Mouse (Mus musculus) MEL (cell line): ENCODE results near the gene Hnrnpd. TPM values are rescaled to one million over a fixed set of nuclear protein-coding genes. Genes with fewer than 3 reads are reported as not detected.

Experiments
- DNase-seq: peaks from one replicate; pipeline ENCODE4 v3.0.0; 2011; ENCODE audit warnings: low read depth, low spot score
- H3K27ac ChIP-seq: 2 replicates; pipeline ENCODE4 v1.5.1; 2012; ENCODE audit warnings: low read depth, mild to moderate bottlenecking, control low read depth, low read length, moderate library complexity; ENCODE audit not compliant: control insufficient read depth
- H3K27me3 ChIP-seq, 2 experiments: fragments of 150-350 bp in 1 of 2; sonication (generic) in 1 of 2; 2 replicates each; pipeline ENCODE4 v1.6.1; 2012; ENCODE audit warnings: low read length in 2 of 2, mild to moderate bottlenecking in 2 of 2, improper control_type of control experiment in 1 of 2, moderate library complexity in 1 of 2; ENCODE audit not compliant: insufficient read depth in 2 of 2, control insufficient read depth in 1 of 2
- H3K36me3 ChIP-seq, 2 experiments: 2 replicates each; pipeline ENCODE4 v1.6.1; 2012 to 2014; ENCODE audit warnings: low read length in 2 of 2, improper control_type of control experiment in 1 of 2, inconsistent platforms in 1 of 2, mild to moderate bottlenecking in 1 of 2; ENCODE audit not compliant: insufficient read depth in 2 of 2, control insufficient read depth in 1 of 2
- H3K4me1 ChIP-seq, 2 experiments: fragments of 150-350 bp in 1 of 2; sonication (generic) in 1 of 2; 2 replicates each; pipeline ENCODE4 v1.6.1; 2012; ENCODE audit warnings: low read length in 2 of 2, improper control_type of control experiment in 1 of 2, mild to moderate bottlenecking in 1 of 2; ENCODE audit not compliant: insufficient read depth in 2 of 2, control insufficient read depth in 1 of 2
- H3K4me3 ChIP-seq, 2 experiments: fragments of 150-350 bp in 1 of 2; sonication (generic) in 1 of 2; 2 replicates each; pipeline ENCODE4 v1.5.1; 2012; ENCODE audit warnings: low read depth in 2 of 2, low read length in 2 of 2, mild to moderate bottlenecking in 2 of 2, moderate library complexity in 2 of 2, control low read depth in 1 of 2, improper control_type of control experiment in 1 of 2; ENCODE audit not compliant: control insufficient read depth in 1 of 2, insufficient read depth in 1 of 2
- H3K79me2 ChIP-seq: 2 replicates; pipeline ENCODE4 v1.6.1; 2012; ENCODE audit warnings: mild to moderate bottlenecking, low read length, moderate library complexity; ENCODE audit not compliant: control insufficient read depth, poor library complexity, insufficient read depth
- H3K9ac ChIP-seq: 2 replicates; pipeline ENCODE4 v1.6.1; 2012; ENCODE audit warnings: low read depth, mild to moderate bottlenecking, control low read depth, low read length, moderate library complexity; ENCODE audit not compliant: control insufficient read depth, poor library complexity, severe bottlenecking
- H3K9me3 ChIP-seq: fragments of 150-350 bp; sonication (generic); replicated peaks from 2 replicates; pipeline ENCODE4 v1.6.1; 2012; ENCODE audit warnings: mild to moderate bottlenecking, low read length, improper control_type of control experiment, moderate library complexity; ENCODE audit not compliant: insufficient read depth
- BHLHE40 ChIP-seq: IDR thresholded peaks from 2 replicates; pipeline ENCODE4 v1.6.1; 2012; ENCODE audit warnings: low read depth, mild to moderate bottlenecking, inconsistent platforms, low read length, improper control_type of control experiment, borderline replicate concordance
- CHD2 ChIP-seq: IDR thresholded peaks from 2 replicates; pipeline ENCODE4 v1.6.1; 2011; ENCODE audit warnings: low read length, improper control_type of control experiment
- CTCF ChIP-seq, 3 experiments: IDR thresholded peaks in 2 of 3; conservative IDR thresholded peaks in 1 of 3; 2 replicates each; pipeline ENCODE4 v1.5.1; 2011 to 2012; ENCODE audit warnings: low read length in 3 of 3, low read depth in 2 of 3, mild to moderate bottlenecking in 2 of 3, improper control_type of control experiment in 1 of 3, inconsistent platforms in 1 of 3, mixed read lengths in 1 of 3, moderate library complexity in 1 of 3; ENCODE audit not compliant: control insufficient read depth in 1 of 3, insufficient read depth in 1 of 3, poor library complexity in 1 of 3, severe bottlenecking in 1 of 3
- ELF1 ChIP-seq: IDR thresholded peaks from 2 replicates; pipeline ENCODE4 v1.6.1; 2014; ENCODE audit warnings: low read depth, mild to moderate bottlenecking, inconsistent platforms, low read length, improper control_type of control experiment, moderate library complexity
- EP300 ChIP-seq, 2 experiments: IDR thresholded peaks; 2 replicates each; pipeline ENCODE4 v1.6.1; 2011; ENCODE audit warnings: improper control_type of control experiment in 2 of 2, low read length in 2 of 2, low read depth in 1 of 2, mild to moderate bottlenecking in 1 of 2
- GABPA ChIP-seq: IDR thresholded peaks from 2 replicates; pipeline ENCODE4 v1.6.1; 2012; ENCODE audit warnings: low read depth, mild to moderate bottlenecking, inconsistent platforms, low read length, improper control_type of control experiment, moderate library complexity
- GATA1 ChIP-seq: IDR thresholded peaks from 2 replicates; pipeline ENCODE4 v1.6.1; 2011; ENCODE audit warnings: low read depth, low read length, improper control_type of control experiment
- MAFK ChIP-seq: IDR thresholded peaks from 2 replicates; pipeline ENCODE4 v1.6.1; 2011; ENCODE audit warnings: low read depth, mild to moderate bottlenecking, low read length, improper control_type of control experiment, borderline replicate concordance
- MAX ChIP-seq: IDR thresholded peaks from 2 replicates; pipeline ENCODE4 v1.6.1; 2011; ENCODE audit warnings: low read length, improper control_type of control experiment
- NELFE ChIP-seq: IDR thresholded peaks from 2 replicates; pipeline ENCODE4 v1.6.1; 2011; ENCODE audit warnings: low read depth, low read length, improper control_type of control experiment
- NRF1 ChIP-seq: IDR thresholded peaks from 2 replicates; pipeline ENCODE4 v1.6.1; 2014; ENCODE audit warnings: low read depth, mild to moderate bottlenecking, inconsistent platforms, low read length, improper control_type of control experiment, moderate library complexity; ENCODE audit not compliant: poor library complexity, insufficient read depth, severe bottlenecking
- POLR2A ChIP-seq, 2 experiments: IDR thresholded peaks; 2 replicates each; pipeline ENCODE4 v1.6.1; 2011 to 2012; ENCODE audit warnings: low read length in 2 of 2, mild to moderate bottlenecking in 2 of 2, control low read depth in 1 of 2, improper control_type of control experiment in 1 of 2, low read depth in 1 of 2, moderate library complexity in 1 of 2; ENCODE audit not compliant: control insufficient read depth in 1 of 2, insufficient read depth in 1 of 2, poor library complexity in 1 of 2
- POLR2AphosphoS5 ChIP-seq: IDR thresholded peaks from 2 replicates; pipeline ENCODE4 v1.6.1; 2012; ENCODE audit warnings: low read depth, borderline replicate concordance, mild to moderate bottlenecking, inconsistent platforms, low read length, moderate library complexity, mixed read lengths
- RAD21 ChIP-seq: IDR thresholded peaks from 2 replicates; pipeline ENCODE4 v1.6.1; 2011; ENCODE audit warnings: mild to moderate bottlenecking, low read depth, low read length, improper control_type of control experiment
- SMC3 ChIP-seq: IDR thresholded peaks from 2 replicates; pipeline ENCODE4 v1.6.1; 2011; ENCODE audit warnings: low read depth, low read length, improper control_type of control experiment
- TAL1 ChIP-seq: IDR thresholded peaks from 2 replicates; pipeline ENCODE4 v1.6.1; 2012; ENCODE audit warnings: mild to moderate bottlenecking, inconsistent platforms, low read length, moderate library complexity, mixed read lengths
- TCF12 ChIP-seq: IDR thresholded peaks from 2 replicates; pipeline ENCODE4 v1.6.1; 2014; ENCODE audit warnings: low read depth, mild to moderate bottlenecking, inconsistent platforms, low read length, improper control_type of control experiment, moderate library complexity
- UBTF ChIP-seq: IDR thresholded peaks from 2 replicates; pipeline ENCODE4 v1.6.1; 2012; ENCODE audit warnings: low read depth, mild to moderate bottlenecking, inconsistent platforms, low read length, improper control_type of control experiment, moderate library complexity, borderline replicate concordance; ENCODE audit not compliant: insufficient read depth
- ZNF384 ChIP-seq: IDR thresholded peaks from 2 replicates; pipeline ENCODE4 v1.6.1; 2012; ENCODE audit warnings: low read depth, mild to moderate bottlenecking, inconsistent platforms, low read length, improper control_type of control experiment
- polyA plus RNA-seq, 2 experiments: library from polyadenylated mRNA; stranded (reverse) in 1 of 2; unstranded in 1 of 2; fragments of >175 nt in 1 of 2; fragments of >200 nt in 1 of 2; gene quantifications; 2 replicates each; pipeline versions ENCODE4 v1.2.1 to v1.2.4; 2012; ENCODE audit warnings: low replicate concordance in 2 of 2, low read depth in 1 of 2; ENCODE audit not compliant: insufficient read length in 2 of 2, insufficient read depth in 1 of 2, missing spikeins in 1 of 2
- total RNA-seq: library from RNA; depleted of rRNA; stranded (reverse); fragments of 300-350 nt; gene quantifications from 2 replicates; pipeline ENCODE4 v1.2.3, GENCODE M21; 2012

Gene Hnrnpd
- total and polyA plus RNA-seq, 3 experiments = 55.4 to 796 TPM; not detected in 1

DNA sequence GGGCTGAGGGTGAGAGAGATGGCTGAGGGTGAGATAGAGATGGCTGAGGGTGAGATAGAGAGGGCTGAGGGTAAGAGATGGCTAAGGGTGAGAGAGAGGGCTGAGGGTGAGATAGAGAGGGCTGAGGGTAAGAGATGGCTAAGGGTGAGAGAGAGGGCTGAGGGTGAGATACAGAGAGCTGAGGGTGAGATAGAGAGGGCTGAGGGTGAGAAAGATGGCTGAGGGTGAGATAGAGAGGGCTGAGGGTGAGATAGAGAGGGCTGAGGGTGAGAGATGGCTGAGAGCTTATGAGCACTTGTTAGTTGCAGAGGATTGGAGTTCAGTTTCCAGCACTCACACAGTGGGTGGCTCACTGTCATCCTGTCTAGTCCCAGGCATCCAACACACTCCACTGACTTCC lies 41.4 kb upstream of the Hnrnpd start:
- DNase-seq = no peak
- no peak overlapping the region for H3K9ac ChIP-seq
- TF ChIP-seq TCF12 (0 out of 2 replicates have a peak, but pooled peaks have one; percentile 5), POLR2A (IDR thresholded peaks at IDR 0.05; ENCODE audit: control insufficient read depth in 1 of 2, insufficient read depth in 1 of 2, low read depth in 1 of 2, low read length in 2 of 2, poor library complexity in 1 of 2) (no peak), EP300 (IDR thresholded peaks at IDR 0.05; ENCODE audit: low read depth in 1 of 2, low read length in 2 of 2) (peak in 1 of 2 experiments; percentile 30; a peak in 1 of 4 replicates)

DNA sequence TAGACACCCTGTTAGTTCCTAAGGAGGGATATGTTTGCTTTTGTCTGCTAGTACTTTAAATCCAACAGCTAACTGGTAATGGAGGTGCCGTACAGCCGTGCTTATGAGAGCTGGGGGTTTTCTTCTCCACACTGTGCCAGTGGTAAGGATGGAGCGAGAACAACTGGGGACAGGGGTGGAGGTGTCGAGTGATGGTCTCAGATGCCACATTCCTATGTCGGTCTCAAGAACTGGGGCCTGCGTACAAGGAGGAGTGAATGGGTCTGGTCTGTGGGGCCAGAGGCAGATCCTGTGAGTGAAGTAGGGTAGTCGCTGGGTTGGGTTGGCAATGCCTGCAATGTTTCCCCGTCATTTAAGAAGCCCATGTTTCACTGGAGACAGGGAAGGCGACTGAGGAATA lies 33.9 kb upstream of the Hnrnpd start:
- no peak for DNase-seq
- Histone ChIP-seq H3K9me3 (no peaks in the 10 kb centered on the region), H3K4me3 (no peak overlapping the region), H3K9ac (no peak overlapping the region), H3K27me3 (no peaks in the 10 kb centered on the region), H3K27ac (no peak overlapping the region), H3K79me2 (no peaks in the 10 kb centered on the region), H3K36me3 (no peaks in the 10 kb centered on the region), H3K4me1 (peaks cover 0 to 3% of the 10 kb centered on the region in 2 experiments; a peak in 1 of 4 replicates)
- TF ChIP-seq MAX = no peak
- TF ChIP-seq ELF1 = no peak
- TF ChIP-seq GABPA = no peak

More for the DNA sequence above, 41.4 kb upstream of the Hnrnpd start:
- Histone ChIP-seq H3K4me3 (no peak overlapping the region), H3K9me3 (no peaks in the 10 kb centered on the region), H3K79me2 (no peaks in the 10 kb centered on the region), H3K4me1 (0 out of 4 replicates have a peak, but pooled peaks cover 0 to 6% of the 10 kb centered on the region in 2 experiments), H3K27ac (no peak overlapping the region), H3K36me3 (no peaks in the 10 kb centered on the region), H3K27me3 (no peaks in the 10 kb centered on the region)

DNA sequence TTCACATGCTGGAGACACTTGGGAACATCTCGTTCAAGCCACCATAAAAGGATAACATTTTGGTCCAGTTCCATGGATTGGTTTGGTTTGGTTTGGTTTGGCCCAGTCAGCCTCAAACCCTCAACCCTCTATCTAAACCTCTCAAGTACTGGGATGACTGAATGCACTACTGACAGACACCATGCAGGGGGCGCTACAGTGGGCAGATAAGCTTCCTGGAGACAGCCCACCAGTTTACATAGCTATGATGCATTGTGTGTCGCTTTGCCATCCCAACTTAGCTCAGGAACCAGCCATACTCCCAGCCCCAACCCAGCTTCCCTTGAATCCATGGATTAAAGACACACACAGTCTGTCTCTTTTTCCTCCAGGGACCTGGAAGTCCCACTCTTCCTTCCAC lies 29.7 kb upstream of the Hnrnpd start:
- peak; percentile 31 to 52 (median 32) for TF ChIP-seq CTCF (IDR thresholded peaks at IDR 0.05 in 2 of 3, conservative IDR thresholded peaks at IDR 0.05 in 1 of 3; ENCODE audit: control insufficient read depth in 1 of 3, insufficient read depth in 1 of 3, low read depth in 2 of 3, low read length in 3 of 3, poor library complexity in 1 of 3, severe bottlenecking in 1 of 3)
- TF ChIP-seq GATA1 = 0 out of 2 replicates have a peak, but pooled peaks have one; percentile 9
- no peak for TF ChIP-seq UBTF
- TF ChIP-seq, all 39 proteins: peak for 2
- Histone ChIP-seq H3K4me1 (peaks cover 14 to 36% of the 10 kb centered on the region in 2 experiments), H3K9me3 (no peaks in the 10 kb centered on the region), H3K4me3 (no peak overlapping the region), H3K27ac (no peak overlapping the region), H3K36me3 (peaks cover 0 to 24% of the 10 kb centered on the region in 2 experiments; a peak in 2 of 4 replicates), H3K9ac (no peak overlapping the region), H3K79me2 (no peaks in the 10 kb centered on the region), H3K27me3 (no peaks in the 10 kb centered on the region)
- no peak for DNase-seq

DNA sequence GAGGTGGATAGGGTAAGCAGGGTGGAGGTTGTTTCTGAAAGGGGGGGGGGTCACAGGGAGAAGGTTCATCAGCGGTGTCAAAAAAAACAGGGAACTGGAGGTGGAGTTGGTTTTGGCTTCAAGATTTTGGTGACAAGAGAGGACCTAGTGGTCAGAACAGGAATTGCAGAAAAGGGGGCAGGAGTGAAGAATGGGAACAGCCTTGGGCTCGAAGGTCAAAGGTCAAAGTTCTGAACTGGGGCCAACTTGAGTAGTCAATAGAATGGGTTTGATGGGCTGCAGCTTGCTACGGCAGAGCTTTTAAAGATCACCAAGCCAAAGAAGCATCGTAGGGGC lies 28.3 kb upstream of the Hnrnpd start:
- H3K27me3 ChIP-seq = no peaks in the 10 kb centered on the region
- H3K4me1 ChIP-seq = peaks cover 14 to 37% of the 10 kb centered on the region in 2 experiments
- DNase-seq = peak; percentile 65
- no peaks in the 10 kb centered on the region for H3K79me2 ChIP-seq
- no peak overlapping the region for H3K4me3 ChIP-seq
- H3K27ac ChIP-seq = peak overlapping the region; percentile 34
- H3K9ac ChIP-seq = no peak overlapping the region
- no peaks in the 10 kb centered on the region for H3K9me3 ChIP-seq
- no peak for TF ChIP-seq GATA1
- no peak for TF ChIP-seq MAFK
- TF ChIP-seq RAD21 = 0 out of 2 replicates have a peak, but pooled peaks have one; percentile 4
- peak; percentile 14; the same call in 1 of the 2 replicates for TF ChIP-seq SMC3
- TF ChIP-seq NRF1 = no peak
- no peak for TF ChIP-seq TAL1
- peak; percentile 45; the same call in 1 of the 2 replicates for TF ChIP-seq ZNF384
- no peak for TF ChIP-seq POLR2AphosphoS5
- TF ChIP-seq BHLHE40 = no peak
- no peak for TF ChIP-seq NELFE
- TF ChIP-seq CHD2 = no peak
- peak in 2 of 3 experiments; percentile 45 to 49; a peak in 4 of 6 replicates for TF ChIP-seq CTCF (IDR thresholded peaks at IDR 0.05 in 2 of 3, conservative IDR thresholded peaks at IDR 0.05 in 1 of 3; ENCODE audit: control insufficient read depth in 1 of 3, insufficient read depth in 1 of 3, low read depth in 2 of 3, low read length in 3 of 3, poor library complexity in 1 of 3, severe bottlenecking in 1 of 3)
- peaks cover 0 to 24% of the 10 kb centered on the region in 2 experiments; a peak in 2 of 4 replicates for H3K36me3 ChIP-seq
